In the genomic region with DNA sequence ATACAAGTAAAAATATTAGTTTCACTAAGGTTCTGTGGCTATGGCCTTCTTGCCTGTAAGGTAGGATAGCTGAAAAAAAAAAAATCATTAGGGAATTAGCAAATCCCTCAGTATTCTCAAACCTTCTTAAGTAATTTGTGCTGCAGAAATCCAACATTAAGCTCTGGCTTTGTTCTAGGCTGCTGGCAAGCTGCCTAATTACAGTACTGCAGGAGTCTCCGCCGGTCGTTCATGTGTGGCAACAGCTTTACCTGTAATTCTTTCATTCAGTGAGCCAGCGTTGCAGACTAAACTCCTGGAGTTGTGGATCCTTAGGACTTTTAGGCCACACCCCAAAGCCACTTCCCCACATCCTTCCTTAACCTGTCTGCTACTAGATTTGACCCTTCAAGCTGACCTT, we compare ENCODE assay signal across 31 mouse cellular contexts. TPM values are rescaled to one million over a fixed set of nuclear protein-coding genes. Genes with fewer than 3 reads are reported as not detected.
DNase-seq lines count a peak whose midpoint lies in the region; ATAC-seq and TF ChIP-seq lines count a peak whose summit lies in the region.
"Had no signal": no experiment of that assay in that cellular context is flagged by ENCODE, and none has a peak within 500 bp of the region (broad histone marks: within the 10 kb centered on the region; RNA-seq: fewer than 3 reads in every experiment).

No protein-coding gene starts in this region.

- no peaks in the 10 kb centered on the region for H3K36me3 ChIP-seq in hindbrain, postnatal 0 days (ENCODE audit: insufficient read depth, low read length)
- no peaks in the 10 kb centered on the region for H3K36me3 ChIP-seq in hindbrain, embryonic 11.5 days (ENCODE audit: control insufficient read depth, insufficient read depth, low read length)
- H3K36me3 ChIP-seq: forebrain, embryonic 12.5 days; G1E; hindbrain, embryonic 10.5 days; liver, embryonic 12.5 days; midbrain, embryonic 15.5 days; neural tube, embryonic 12.5 days had no signal

- no peaks in the 10 kb centered on the region for H3K9me3 ChIP-seq in hindbrain, postnatal 0 days (ENCODE audit: low read length)
- H3K9me3 ChIP-seq in hindbrain, embryonic 11.5 days (ENCODE audit: control insufficient read depth, low read length), result no peaks in the 10 kb centered on the region
- H3K9me3 ChIP-seq: forebrain, embryonic 12.5 days; G1E; hindbrain, embryonic 10.5 days; liver, embryonic 12.5 days; midbrain, embryonic 15.5 days; neural tube, embryonic 12.5 days had no signal

- DNase-seq in cerebellum, postnatal 14 days, result peak; percentile 64 to 65
- no peak for DNase-seq in cerebellum, adult 2 months
- DNase-seq in hindbrain, postnatal 0 days (ENCODE audit: low spot score), result peak; percentile 76
- no peak for DNase-seq in hindbrain, embryonic 11.5 days (ENCODE audit: low spot score)
- DNase-seq in left cerebral cortex, postnatal 4 days, result peak; percentile 29
- DNase-seq in left cerebral cortex, postnatal 14 days (ENCODE audit: low spot score in 2 of 2), result no peak
- peak; percentile 47 for DNase-seq in MN1 (ENCODE audit: low spot score)
- DNase-seq in gastrocnemius, postnatal 4 days (ENCODE audit: low spot score in 2 of 2), result no peak
- DNase-seq: adrenal gland, postnatal 14 days; cerebellum, adult 9-10 months; gastrocnemius, adult 2 months; heart, postnatal 14 days; liver, postnatal 0 days; thymus, adult 2 months; thymus, postnatal 36 days had no signal

- no peak for TF ChIP-seq POLR2A in cerebellum, adult 2 months (IDR thresholded peaks at IDR 0.05; ENCODE audit: borderline replicate concordance, insufficient read depth, low read length)

- WGBS in cerebellum, adult 2 months, result 38% methylated on average over 4 of the region's 4 CpGs
- 31% methylated on average over 4 of the region's 4 CpGs for WGBS in hindbrain, postnatal 0 days
- 80% methylated on average over 4 of the region's 4 CpGs for WGBS in hindbrain, embryonic 11.5 days

- ATAC-seq in hindbrain, postnatal 0 days, result no peak
- no peak for ATAC-seq in hindbrain, embryonic 11.5 days (ENCODE audit: low FRiP score)
- ATAC-seq: intestine, postnatal 0 days; liver, embryonic 12.5 days; liver, postnatal 0 days; midbrain, embryonic 15.5 days; Patski had no signal

- intact Hi-C loops in left cerebral cortex, postnatal 4 days (cut with DNase I), result loop anchor here (2.0 kb wide), 1 partner anchor 197 kb away; no protein-coding TSS in a partner anchor
- intact Hi-C loops in left cerebral cortex, postnatal 14 days (cut with DNase I), result loop anchor here (5.0 kb wide), 1 partner anchor 802 kb away; no protein-coding TSS in a partner anchor

- no peaks in the 10 kb centered on the region for H3K27me3 ChIP-seq in cerebellum, adult 2 months (ENCODE audit: control insufficient read depth, insufficient read depth, low read length)
- no peaks in the 10 kb centered on the region; the same call in 1 of the 2 replicates for H3K27me3 ChIP-seq in hindbrain, postnatal 0 days (ENCODE audit: insufficient read depth, low read length)
- no peaks in the 10 kb centered on the region for H3K27me3 ChIP-seq in hindbrain, embryonic 11.5 days (ENCODE audit: control insufficient read depth, insufficient read depth, low read length)
- H3K27me3 ChIP-seq: liver, embryonic 12.5 days; neural tube, embryonic 12.5 days; Patski had no signal

- H3K9ac ChIP-seq in hindbrain, postnatal 0 days (replicated peaks; ENCODE audit: low read length), result no peak overlapping the region
- no peak overlapping the region for H3K9ac ChIP-seq in hindbrain, embryonic 11.5 days (ENCODE audit: low read depth, low read length)
- H3K9ac ChIP-seq: forebrain, embryonic 12.5 days; liver, embryonic 12.5 days; liver, postnatal 0 days; midbrain, embryonic 15.5 days; neural tube, embryonic 12.5 days had no signal

- no peak overlapping the region for H3K27ac ChIP-seq in cerebellum, adult 2 months (ENCODE audit: insufficient read depth, low read length)
- no peak overlapping the region for H3K27ac ChIP-seq in hindbrain, postnatal 0 days
- no peak overlapping the region for H3K27ac ChIP-seq in hindbrain, embryonic 11.5 days (ENCODE audit: low read depth, low read length)
- H3K27ac ChIP-seq: forebrain, embryonic 12.5 days; gastrocnemius, adult 2 months; hindbrain, embryonic 10.5 days; kidney, postnatal 0 days; layer of hippocampus, adult 2 months; left cerebral cortex, adult 2 months; liver, embryonic 12.5 days; macrophage; midbrain, embryonic 15.5 days; neural tube, embryonic 12.5 days had no signal

- no peak overlapping the region for H3K4me2 ChIP-seq in hindbrain, postnatal 0 days (ENCODE audit: low read depth, low read length)
- no peak overlapping the region for H3K4me2 ChIP-seq in hindbrain, embryonic 11.5 days (replicated peaks; ENCODE audit: low read depth, low read length)
- H3K4me2 ChIP-seq: forebrain, embryonic 12.5 days; liver, embryonic 12.5 days; midbrain, embryonic 15.5 days; neural tube, embryonic 12.5 days had no signal

- TF ChIP-seq CTCF in cerebellum, adult 2 months (IDR thresholded peaks at IDR 0.05; ENCODE audit: borderline replicate concordance, insufficient read depth, low read depth, low read length), result no peak
- TF ChIP-seq CTCF in hindbrain, postnatal 0 days (IDR thresholded peaks at IDR 0.05; ENCODE audit: low read depth), result no peak

- H3K4me1 ChIP-seq in cerebellum, adult 2 months (ENCODE audit: control insufficient read depth, insufficient read depth, low read length), result no peaks in the 10 kb centered on the region
- H3K4me1 ChIP-seq in hindbrain, postnatal 0 days (ENCODE audit: insufficient read depth, low read length), result no peaks in the 10 kb centered on the region
- no peaks in the 10 kb centered on the region for H3K4me1 ChIP-seq in hindbrain, embryonic 11.5 days (replicated peaks; ENCODE audit: control insufficient read depth, insufficient read depth, low read length)
- H3K4me1 ChIP-seq: hindbrain, embryonic 10.5 days; liver, embryonic 12.5 days; neural tube, embryonic 12.5 days had no signal

- H3K4me3 ChIP-seq in cerebellum, adult 2 months (replicated peaks; ENCODE audit: insufficient read depth, low read depth, low read length), result no peak overlapping the region
- H3K4me3 ChIP-seq in hindbrain, postnatal 0 days (ENCODE audit: low read length), result no peak overlapping the region
- H3K4me3 ChIP-seq in hindbrain, embryonic 11.5 days (ENCODE audit: low read depth, low read length), result no peak overlapping the region
- H3K4me3 ChIP-seq: erythroblast, embryonic 14.5 days; forebrain, embryonic 12.5 days; gastrocnemius, adult 2 months; hindbrain, embryonic 10.5 days; layer of hippocampus, adult 2 months; left cerebral cortex, adult 2 months; liver, embryonic 12.5 days; midbrain, embryonic 15.5 days; myocyte; neural tube, embryonic 12.5 days had no signal

RNA-seq across cellular contexts. Expression of a gene that starts 10.2 kb away (rescaled TPM):
- polyA plus RNA-seq in cerebellum, adult 2 months (2012; rRNA removed), result 0.52 and 0.59 TPM in 2 replicates
- 0.32 and 0.47 TPM in 2 replicates for total RNA-seq in hindbrain, postnatal 0 days (2014; rRNA removed)
- 0.76 and 0.81 TPM in 2 replicates for polyA plus RNA-seq in hindbrain, postnatal 0 days (2015; fragmentation: Nextera tagmentation; extraction: Ambion mirVana)
- 0.10 TPM in 1 of 2 replicates, not detected in the other for polyA plus RNA-seq in hindbrain, embryonic 11.5 days (2014; fragmentation: Nextera tagmentation; extraction: Ambion mirVana)
- total RNA-seq in left cerebral cortex, postnatal 4 days (2021), result 1 to 10 TPM in 1 of 2 experiments, under 1 TPM in 1; 0.91 to 1.2 TPM
- total RNA-seq in left cerebral cortex, postnatal 14 days (2021), result 1 to 10 TPM; 1.1 to 1.2 TPM
- under 1 TPM; 0.62 to 0.66 TPM for total RNA-seq in gastrocnemius, postnatal 4 days (2021)
- total RNA-seq: gastrocnemius, adult 2 months; granulocyte monocyte progenitor cell, adult 5-6 weeks; left cerebral cortex, adult 2 months; megakaryocyte-erythroid progenitor cell, adult 5-6 weeks had no signal
- polyA plus RNA-seq: erythroblast, embryonic 14.5 days; forebrain, embryonic 12.5 days; G1E; hindbrain, embryonic 10.5 days; macrophage; myocyte; neural tube, embryonic 12.5 days; Patski had no signal

Comparison
In these comparisons a context has a peak if more than half of its experiments do, and no peak if none do; other contexts are left out.
1. DNase-seq: peak in cerebellum, postnatal 14 days (2 of 2), hindbrain, postnatal 0 days (single experiment), left cerebral cortex, postnatal 4 days (single experiment) and MN1 (single experiment); none in cerebellum, adult 2 months (0 of 2), hindbrain, embryonic 11.5 days (single experiment), left cerebral cortex, postnatal 14 days (0 of 2) and gastrocnemius, postnatal 4 days (0 of 2).